Mouse (Mus musculus): ENCODE results near the gene Tmco1.
"Not testable (repeated sequence)": the region's sequence is repeated elsewhere in the genome, so short reads cannot be mapped to it uniquely, and the experiment has no call there.

Gene Tmco1

DNA sequence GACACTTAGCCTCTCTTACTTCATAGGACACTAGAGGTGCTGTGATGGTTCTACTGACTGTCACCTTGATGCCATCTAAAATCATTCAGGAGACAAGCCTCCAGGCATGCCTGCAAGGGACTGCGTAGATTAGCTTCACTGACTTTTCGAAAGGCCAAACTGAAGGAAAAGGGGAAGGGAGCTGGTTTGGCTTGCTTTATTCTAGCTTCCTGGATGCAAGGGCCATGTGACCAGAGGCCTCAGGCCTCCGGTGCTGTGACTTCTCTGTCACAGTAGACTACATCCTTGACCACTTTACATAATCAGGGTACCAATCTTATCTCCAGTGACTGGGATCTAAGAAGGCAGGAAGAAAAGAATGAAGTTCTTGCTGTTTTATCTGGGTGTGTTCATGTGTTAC, 28.2 kb downstream of the Tmco1 start:
- no peak for DNase-seq (ENCODE audit: low spot score in 2 of 2)

DNA sequence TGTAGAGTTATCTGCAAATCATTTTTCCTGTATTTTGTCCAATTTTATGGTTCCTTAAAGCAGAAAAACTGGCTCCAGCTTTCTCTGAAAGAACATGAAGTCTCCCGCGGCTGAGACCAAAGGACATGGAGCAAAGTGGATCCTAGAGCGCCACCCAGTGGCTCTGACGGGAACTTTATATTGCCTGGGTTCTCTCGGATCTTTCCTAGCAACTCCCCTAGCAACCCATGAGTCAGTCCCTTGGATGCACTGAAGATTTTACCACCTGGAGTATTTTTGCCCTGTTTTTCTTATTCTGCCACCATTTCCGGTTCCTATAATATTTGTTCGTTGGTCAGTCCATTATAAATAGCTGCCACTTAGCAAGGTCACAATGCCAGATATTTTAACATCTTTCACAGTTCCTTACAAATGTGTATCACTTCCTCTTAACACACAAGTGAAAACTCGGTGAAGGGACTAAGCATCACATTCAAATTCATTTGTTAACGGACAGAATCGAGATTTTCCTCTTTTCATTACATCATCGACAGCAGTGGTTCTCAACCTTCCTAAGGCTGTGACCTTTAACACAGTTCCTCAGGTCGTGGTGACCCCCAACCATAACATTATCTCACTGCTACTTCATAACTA, 29.4 kb downstream of the Tmco1 start:
- DNase-seq (ENCODE audit: low spot score in 2 of 2), result peak; percentile 72 to 73

DNA sequence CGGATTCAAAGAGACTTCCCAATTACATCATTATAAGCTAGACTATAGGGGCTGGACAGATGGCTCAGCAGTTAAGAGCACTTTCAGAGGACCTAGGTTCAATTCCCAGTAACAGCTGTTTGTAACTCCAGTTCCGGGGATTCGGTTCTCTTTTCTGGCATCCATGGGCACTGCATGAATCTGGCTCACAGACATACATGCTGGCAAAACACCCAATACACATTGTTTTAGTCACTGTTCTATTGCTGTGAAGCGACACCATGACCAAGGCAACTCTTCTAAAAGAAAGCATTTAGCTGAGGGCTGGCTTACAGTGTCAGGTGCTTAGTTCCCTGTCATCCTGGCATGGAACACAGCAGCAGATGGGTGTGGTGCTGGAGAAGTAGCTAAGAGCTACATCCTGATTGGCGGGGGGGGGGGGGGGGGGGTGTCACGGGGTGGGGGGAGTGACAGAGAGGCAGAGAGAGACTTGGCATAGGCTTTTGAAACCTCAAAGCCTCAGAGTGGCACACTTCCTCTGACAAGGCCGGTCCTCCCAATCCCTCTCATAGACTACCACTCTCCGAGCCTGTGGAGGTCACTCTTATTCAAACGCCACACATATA, 31.1 kb downstream of the Tmco1 start:
- DNase-seq (ENCODE audit: low spot score in 2 of 2), result no peak

DNA sequence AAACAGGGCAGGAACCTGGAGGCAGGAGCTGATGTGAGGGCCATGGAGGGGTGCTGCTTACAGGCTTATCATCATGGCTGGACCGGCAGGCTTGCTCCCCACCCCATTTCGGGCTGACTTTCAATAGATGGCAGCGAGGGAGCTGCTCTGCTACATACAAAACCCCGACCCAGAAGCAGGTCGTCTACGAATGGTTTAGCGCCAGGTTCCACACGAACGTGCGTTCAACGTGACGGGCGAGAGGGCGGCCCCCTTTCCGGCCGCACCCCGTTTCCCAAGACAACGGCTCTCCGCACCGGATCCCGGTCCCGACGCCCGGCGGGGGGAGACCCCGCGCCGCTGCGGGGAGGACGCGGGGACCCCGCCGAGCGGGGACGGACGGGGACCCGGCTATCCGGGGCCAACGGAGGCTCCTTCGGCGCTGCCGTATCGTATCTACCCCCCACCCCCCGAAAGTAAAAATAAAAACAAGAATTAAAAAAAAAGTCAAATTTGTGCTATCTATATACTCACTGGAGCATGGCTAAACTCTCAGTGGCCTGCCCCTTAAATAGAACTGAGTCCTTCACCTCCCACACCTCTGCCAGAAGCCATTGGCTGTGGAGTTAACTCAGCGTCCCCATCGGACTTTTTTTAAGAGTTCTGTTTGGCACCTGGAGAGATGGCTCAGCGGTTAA, 32.1 kb downstream of the Tmco1 start:
- no peak for DNase-seq (ENCODE audit: low spot score in 2 of 2)

DNA sequence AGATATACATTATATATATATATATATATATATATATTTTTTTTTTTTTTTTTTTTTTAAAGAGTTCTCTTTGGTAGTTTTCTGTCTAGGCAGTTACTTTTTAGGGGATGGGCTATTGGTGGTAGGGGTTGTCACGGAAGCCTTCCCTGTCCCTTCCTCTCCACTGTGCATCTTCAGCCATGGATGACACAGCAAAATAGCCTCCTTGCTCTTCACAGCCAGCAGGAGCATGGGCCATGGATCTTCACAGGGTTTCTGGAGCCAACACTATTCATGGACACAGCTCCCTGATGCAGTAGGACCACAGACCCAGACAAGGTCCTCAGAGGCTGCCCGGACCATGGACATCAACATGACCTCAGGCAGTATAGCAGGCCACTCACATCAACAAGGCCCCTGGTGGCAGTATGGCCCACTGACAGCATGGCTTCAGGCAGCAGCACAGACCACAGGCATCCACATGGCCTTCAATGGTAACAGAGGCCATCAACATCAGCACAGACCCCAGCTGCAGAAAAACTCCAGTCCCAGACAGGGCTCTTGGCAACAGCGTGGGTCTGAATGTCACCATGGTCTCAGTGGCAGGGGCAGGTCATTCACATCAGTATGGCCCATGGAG, 32.8 kb downstream of the Tmco1 start:
- no peak for DNase-seq (ENCODE audit: low spot score in 2 of 2)

DNA sequence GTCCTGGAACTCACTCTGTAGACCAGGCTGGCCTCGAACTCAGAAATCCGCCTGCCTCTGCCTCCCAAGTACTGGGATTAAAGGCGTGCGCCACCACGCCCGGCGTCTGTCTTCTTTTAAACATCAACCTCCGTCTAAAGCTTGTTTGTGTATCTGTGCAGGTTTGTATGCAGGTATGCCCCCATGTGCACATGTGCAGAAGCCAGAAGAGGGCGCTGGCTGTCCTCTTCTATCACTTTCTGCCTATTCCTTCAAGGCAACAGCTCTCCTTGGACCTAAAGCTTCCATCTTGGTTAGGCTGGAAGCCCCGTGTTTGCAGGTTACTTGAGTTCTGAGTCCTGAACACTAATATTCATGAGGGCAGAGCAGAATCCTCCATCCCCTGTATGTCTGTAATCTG, 34.7 kb downstream of the Tmco1 start:
- DNase-seq (ENCODE audit: low spot score in 2 of 2), result no peak

DNA sequence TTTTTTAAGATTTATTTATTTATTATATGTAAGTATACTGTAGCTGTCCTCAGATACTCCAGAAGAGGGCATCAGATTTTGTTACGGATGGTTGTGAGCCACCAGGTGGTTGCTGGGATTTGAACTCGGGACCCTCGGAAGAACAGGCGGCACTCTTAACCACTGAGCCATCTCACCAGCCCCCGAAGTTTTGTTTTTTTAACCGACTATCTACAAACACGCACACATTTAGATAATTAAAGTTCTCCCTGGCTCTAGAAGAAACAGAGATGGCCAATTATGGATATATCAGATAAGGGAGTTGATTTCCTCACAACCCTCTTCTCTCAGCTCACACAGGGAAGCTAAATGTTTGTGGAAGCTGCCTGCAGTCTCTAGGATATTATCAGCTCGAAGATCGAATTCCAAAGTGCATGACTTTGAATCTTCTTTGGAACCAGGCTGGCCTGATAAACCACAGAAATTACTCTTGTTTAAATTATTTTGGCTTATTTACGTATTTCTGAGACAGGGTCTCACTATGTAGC, 37.9 kb downstream of the Tmco1 start:
- not testable (repeated sequence) for DNase-seq (ENCODE audit: low spot score in 2 of 2)

DNA sequence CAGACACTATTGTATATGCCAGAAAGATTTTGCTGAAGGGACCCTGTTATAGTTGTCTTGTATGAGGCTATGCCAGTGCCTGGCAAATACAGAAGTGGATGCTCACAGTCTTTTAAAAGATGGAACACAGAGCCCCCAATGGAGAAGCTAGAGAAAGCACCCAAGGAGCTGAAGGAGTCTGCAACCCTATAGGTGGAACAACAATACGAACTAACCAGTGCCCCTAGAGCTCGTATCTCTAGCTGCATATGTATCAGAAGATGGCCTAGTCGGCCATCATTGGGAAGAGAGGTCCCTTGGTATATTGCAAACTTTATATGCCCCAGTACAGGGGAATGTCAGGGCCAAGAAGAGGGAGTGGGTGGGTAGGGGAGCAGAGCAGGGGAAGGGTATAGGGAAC, 41.0 kb downstream of the Tmco1 start:
- not testable (repeated sequence) for DNase-seq (ENCODE audit: low spot score in 2 of 2)

DNA sequence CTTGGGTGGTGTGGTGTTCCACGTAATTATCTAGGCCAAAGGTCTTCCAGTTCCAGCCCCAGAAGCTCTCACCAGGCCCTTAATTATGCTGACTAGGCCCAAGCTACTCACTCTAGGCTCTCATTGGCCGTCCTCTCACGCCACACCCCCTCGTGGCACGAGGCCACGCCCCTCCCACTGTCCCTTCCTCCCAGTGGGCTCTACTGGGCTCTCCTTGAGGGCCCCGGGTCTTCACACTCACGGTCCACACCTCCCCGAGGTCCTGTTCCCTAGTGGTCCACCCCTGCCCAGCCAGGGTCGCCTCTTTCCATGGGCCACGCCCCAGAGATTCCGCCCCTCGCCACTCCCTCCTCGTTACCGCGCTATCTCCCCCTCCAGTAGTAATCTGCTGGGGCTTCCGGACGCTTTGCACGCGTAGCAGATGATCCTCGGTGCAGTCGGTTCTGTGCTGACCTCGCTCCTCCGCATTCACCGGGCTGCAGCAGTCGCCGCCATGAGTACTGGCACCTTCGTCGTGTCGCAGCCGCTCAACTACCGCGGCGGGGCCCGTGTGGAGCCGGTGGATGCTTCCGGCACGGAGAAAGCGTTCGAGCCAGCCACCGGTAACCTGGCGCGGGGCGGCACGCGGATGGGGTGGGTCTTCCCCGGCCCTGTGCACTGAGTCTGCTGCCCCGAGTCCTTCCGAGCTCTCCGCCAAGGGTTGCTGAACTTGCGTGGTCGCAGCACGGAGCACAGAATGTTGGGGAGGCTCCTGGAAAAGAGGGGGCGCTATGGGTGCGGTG, 41.8 kb downstream of the Tmco1 start, which contains the start of gene Aldh9a1:
TSS of gene Aldh9a1 (plus strand) at position 177 of the 782 bp plus-strand sequence.
- DNase-seq (ENCODE audit: low spot score in 2 of 2), result peak; percentile 85 to 91

DNA sequence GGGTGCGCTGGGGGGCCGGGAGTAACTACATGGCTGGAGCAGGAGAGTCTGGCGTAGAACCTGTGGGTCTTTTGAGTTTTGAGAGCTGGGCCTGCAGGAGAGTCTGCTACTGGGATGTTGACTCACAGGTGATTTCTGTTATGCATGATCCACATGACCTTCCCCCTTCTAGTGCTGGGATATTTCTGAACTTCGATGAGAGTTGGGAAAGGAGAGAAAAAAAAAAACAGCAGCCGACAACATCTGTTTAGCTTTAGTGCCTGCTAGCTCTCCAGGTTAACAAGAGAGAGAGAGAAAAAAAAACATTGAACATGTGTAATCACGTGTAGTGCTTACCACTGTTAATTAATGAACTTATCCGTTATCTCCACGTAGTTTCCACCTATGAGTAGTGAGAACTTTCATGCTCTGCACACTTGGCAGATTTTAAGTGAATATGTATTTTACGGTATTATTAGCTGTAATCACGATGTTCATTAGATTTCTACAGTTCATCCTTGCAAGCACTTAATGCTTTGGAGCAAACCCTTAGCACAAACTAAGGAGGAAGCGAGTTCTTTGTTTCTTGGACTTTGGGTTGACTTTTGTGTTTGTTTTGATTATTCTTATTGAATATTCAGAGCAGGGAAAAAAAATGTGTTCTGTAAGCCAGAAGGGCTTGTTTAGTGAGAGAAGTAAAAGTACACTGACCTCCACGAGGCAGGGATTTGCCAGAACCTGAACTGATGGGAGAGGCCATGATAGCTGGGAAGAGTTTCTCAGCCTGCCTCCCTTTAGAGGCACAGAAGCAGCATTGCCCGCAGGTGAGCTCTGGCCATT, 42.6 kb downstream of the Tmco1 start:
- no peak for DNase-seq (ENCODE audit: low spot score in 2 of 2)

DNA sequence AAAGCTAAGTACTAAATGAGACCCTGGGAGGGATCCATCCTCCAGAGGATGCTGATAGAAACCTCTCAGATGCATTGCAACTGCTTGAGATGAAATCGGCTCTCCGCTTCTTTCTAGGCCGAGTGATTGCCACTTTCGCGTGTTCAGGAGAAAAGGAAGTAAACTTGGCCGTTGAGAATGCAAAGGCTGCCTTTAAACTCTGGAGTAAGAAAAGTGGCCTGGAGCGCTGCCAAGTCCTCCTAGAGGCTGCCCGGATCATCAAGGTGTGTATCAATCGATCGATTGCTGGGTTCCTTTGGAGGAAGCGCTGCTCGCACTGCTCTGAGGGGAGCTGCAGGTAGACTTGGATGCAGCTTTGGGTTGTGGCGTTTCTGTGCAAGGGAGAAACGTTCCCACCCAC, 44.2 kb downstream of the Tmco1 start:
- DNase-seq (ENCODE audit: low spot score in 2 of 2), result no peak

DNA sequence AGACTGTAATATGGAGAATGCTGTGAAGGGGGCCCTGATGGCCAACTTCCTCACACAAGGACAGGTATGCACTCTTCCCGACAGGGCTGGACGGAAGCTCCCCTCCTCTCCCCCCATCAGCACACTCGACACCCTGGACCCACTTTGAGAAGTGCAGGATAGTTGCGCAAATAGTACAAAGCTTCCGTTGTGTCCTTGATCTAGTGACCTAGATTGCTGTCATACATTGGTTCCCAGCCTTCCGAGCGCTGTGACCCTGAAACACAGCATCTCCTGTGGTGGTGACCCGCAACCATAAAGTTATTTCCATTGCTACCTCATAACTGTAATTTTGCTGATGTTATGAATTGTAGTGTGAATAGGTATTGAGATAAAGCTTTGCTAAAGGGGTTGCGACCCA, 49.2 kb downstream of the Tmco1 start:
- DNase-seq (ENCODE audit: low spot score in 2 of 2), result no peak

DNA sequence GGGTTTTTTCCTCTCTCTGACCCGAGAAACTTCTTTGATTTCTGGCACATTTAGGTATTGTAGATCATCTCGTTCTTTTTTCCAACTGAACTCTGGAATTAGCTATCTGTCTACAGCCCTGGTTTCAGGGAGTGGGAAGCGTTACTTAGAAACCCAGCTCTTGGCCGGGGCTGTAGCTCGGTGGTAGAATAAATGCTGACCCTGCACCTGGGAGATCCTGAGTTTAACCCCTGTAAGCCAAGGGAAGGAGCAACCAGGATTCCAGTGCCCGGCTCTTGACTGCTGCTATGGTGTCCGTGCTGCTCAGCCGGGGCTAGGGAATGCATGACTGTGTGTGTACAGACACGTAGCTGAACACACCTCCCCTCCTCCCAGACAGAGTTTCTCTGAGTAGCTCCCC, 50.6 kb downstream of the Tmco1 start:
- no peak for DNase-seq (ENCODE audit: low spot score in 2 of 2)

DNA sequence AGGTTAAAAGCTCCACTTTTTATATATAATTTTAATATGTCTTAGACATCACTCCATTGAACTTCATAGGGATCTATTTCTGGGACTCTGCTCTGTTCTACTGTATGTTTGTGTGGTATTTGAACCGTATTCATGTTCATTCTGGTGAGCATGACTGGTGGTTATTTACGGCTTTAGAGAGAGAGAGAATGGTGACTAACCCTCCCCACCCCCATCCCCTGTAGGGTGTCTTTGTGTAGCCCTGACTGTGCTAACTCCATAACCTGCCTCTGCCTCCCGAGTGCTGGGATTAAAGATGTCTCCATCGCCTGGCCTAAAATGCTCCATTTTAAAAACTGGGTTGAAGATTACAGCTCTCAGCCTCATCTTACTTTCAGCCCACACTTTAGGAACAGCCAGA, 52.1 kb downstream of the Tmco1 start:
- DNase-seq (ENCODE audit: low spot score in 2 of 2), result no peak

DNA sequence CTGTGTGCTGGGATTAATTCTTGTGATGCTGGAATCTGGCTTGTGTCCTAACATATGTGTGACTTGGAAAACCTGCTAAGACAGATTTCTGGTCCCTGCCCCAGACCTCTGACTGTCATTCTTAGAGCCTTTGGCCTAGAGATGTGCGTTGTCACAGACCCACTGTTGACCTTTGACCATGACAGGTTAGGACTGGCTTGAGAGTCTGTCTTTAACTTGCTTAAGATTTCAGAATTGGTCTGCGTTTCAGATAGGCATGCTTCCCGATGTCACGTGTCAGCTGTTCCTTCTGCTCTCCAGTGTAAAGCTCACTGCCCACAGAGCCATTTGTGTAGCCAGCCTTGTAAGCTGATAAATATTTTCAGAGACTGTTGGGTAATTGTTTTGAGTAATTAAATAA, 54.6 kb downstream of the Tmco1 start:
- DNase-seq (ENCODE audit: low spot score in 2 of 2), result no peak

DNA sequence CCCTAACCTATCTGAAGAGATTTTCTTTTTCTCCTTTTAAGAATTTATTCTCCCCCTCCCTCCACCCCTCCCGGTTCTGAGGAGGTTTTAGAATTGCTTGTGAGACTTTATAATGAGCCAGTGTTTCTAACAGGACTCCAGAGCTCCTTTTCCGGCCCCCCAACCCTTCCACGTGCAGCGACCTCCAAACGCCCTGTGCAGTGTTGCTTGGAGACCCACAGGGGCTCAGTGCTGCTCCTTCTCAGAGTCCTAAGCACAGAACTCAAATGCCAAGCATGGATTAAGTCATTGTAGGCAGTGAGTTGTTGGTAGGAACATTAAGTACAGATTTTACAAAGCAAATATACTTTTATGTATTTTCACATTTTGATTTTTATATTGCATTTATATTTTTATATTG, 55.1 kb downstream of the Tmco1 start:
- no peak for DNase-seq (ENCODE audit: low spot score in 2 of 2)

DNA sequence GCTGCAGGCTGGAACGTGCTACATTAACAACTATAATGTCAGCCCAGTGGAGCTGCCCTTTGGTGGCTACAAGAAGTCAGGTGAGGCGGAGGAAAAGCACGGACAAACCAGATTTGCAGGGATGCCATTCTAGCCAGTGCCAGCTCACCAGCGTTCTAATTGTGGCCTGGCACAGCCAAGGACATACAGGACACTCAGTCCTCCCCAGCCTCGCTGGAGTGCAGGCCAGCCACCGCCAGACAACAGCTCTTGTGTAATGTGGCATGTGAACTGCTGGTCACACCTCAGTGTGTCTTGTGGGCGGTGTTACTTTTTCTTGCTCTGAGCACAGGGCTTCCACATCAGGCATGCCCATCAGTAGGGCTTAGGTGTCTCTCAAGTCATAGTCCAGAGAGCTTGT, 57.6 kb downstream of the Tmco1 start:
- DNase-seq (ENCODE audit: low spot score in 2 of 2), result no peak

DNA sequence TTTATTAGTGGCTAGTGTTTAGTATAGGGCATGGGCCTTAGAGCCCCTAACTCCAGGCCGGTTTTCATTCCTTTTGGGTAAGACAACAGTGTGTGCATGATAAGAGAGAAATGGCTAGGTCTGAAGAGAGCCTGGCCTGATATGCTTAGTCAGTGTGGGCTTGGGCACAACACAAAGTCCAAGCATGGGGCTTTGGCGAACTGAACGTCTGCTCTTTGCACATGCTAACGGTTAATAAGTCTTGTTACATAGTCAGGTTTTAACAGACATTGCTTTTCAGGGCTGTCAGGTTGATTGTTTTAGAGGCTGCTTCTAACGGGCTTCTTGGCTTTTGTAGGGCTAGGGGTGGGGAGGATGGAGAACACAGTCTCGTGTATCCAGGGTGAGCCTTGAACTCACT, 58.4 kb downstream of the Tmco1 start:
- no peak for DNase-seq (ENCODE audit: low spot score in 2 of 2)

DNA sequence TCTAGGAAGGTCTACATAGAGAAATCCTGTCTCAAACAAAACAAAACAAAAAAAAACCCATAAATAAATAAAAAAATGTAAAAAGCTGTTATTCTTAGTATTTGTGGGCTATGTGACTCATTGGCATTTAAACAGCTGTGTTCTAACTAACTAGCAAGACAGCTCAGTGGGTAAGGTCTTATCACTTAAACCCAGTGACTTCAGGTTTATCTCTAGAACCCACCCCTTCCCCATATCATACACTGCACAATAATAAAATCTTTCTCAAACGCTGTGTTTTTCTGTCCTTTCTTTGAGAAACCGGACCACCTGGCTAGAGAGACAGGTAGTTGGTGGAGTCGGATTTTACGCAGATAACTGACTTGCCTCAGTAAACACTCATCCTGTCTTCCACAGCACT, 59.8 kb downstream of the Tmco1 start:
- DNase-seq (ENCODE audit: low spot score in 2 of 2), result no peak

DNA sequence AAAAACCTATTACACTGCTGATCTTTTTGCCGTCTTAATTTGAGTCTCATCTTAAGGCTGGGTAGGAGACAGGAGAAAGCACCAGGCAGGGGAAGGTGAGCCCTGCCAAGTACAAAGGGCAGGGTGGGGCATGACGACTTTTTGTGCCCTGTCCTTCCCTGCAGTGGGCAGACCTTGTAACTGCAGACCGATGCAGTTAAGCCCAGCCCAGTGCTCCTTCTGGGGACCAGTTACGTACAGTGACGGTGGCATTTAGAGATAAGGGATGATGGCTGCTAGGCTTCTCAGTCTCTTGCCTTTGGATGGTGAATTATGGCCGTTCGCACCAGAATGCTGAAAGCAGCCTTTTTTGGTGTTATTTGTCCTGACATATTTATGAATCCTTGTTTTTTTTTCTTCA, 60.3 kb downstream of the Tmco1 start:
- DNase-seq (ENCODE audit: low spot score in 2 of 2), result no peak

DNA sequence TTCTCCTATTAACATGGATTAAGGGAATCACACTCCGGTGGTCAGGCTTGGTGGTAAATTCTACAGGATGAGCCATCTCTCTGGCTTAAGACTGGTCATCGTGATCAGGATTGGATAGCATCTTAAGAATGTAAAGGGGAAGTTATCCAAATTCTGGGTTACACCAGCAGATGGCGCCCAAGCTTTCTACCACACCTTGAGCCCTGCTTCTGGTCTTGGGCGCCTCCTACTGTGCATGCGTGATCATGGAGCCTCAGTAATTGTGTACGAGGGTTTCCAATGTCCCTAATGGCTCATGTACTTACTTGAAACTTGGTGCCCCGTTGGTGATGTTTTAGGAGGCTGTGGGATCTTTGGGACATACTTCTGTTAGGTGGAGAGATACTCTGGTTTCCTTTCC, 61.7 kb downstream of the Tmco1 start:
- DNase-seq (ENCODE audit: low spot score in 2 of 2), result peak; percentile 70 to 73
